Mouse (Mus musculus): ENCODE data around the gene Gja5.

DNA sequence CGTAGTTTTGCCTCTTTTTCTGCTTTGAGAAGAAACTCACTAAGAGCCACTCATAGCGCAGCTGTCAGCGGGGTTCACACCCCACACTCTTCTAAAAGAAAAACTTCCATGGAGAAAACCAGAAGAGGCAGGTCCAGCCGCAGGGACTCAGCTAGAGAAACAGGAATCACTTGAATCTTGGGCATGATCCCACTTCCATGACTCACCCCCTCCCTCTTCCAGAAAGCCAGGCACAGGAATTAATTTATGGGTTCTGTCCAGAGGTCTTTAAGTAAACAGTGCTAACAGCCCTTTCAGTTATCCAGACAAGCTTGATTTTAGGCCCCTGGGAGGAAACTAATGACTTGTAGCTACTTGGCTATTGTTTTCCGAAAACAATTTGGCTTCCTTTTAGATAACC, 120.7 kb downstream of the Gja5 start:
- TF ChIP-seq CTCF (IDR thresholded peaks at IDR 0.05; ENCODE audit: control insufficient read depth, insufficient read depth, low read length) (no peak), POLR2A (IDR thresholded peaks at IDR 0.05; ENCODE audit: borderline replicate concordance, control insufficient read depth, low read depth, low read length) (no peak)

Measured in bone marrow, adult 2 months (tissue).